Mouse (Mus musculus) kidney, embryonic 14.5 days (tissue): Measurements from ENCODE around the gene Vmn1r21. TPM values are rescaled to one million over a fixed set of nuclear protein-coding genes. Genes with fewer than 3 reads are reported as not detected.

Experiments used
- polyA plus RNA-seq: library from polyadenylated mRNA; unstranded; fragments of >200 nt; fragmentation: Nextera tagmentation; extraction: Ambion mirVana; gene quantifications from 2 replicates; pipeline ENCODE4 v1.2.1, GENCODE M21; 2014

Gene Vmn1r21
- polyA plus RNA-seq, 1 experiment from 2014 or later: 0.24 TPM

Other genes with a start within 250 kb of the Vmn1r21 start
- 22.8 and 26.3 TPM in 2 replicates for gene Pyurf, start 158.3 kb downstream of the Vmn1r21 start, polyA plus RNA-seq
- gene Lancl2, start 147.8 kb downstream of the Vmn1r21 start, polyA plus RNA-seq: 24.3 and 37.7 TPM in 2 replicates
- 17.2 and 23.5 TPM in 2 replicates for gene Vopp1, start 25.2 kb downstream of the Vmn1r21 start, polyA plus RNA-seq
- gene Vmn1r22, start 57.7 kb upstream of the Vmn1r21 start, polyA plus RNA-seq: not detected in 2 replicates
- gene Vmn1r23, start 76.5 kb upstream of the Vmn1r21 start, polyA plus RNA-seq: not detected in 2 replicates
- not detected in 2 replicates for gene Vmn1r24, start 111.2 kb upstream of the Vmn1r21 start, polyA plus RNA-seq
- gene Vmn1r25, start 130.5 kb upstream of the Vmn1r21 start, polyA plus RNA-seq: not detected in 2 replicates
- not detected in 2 replicates for gene Vmn1r26, start 164.8 kb upstream of the Vmn1r21 start, polyA plus RNA-seq